Mouse (Mus musculus) kidney, postnatal 25 days (tissue): ENCODE results near the gene Vmn1r38.
"Not testable (repeated sequence)": the region's sequence is repeated elsewhere in the genome, so short reads cannot be mapped to it uniquely, and the experiment has no call there.

Source experiments
- DNase-seq, 2 experiments: peaks; one replicate each; pipeline ENCODE4 v3.0.0; 2021; ENCODE audit warnings: mixed read lengths in 2 of 2

Gene Vmn1r38

DNA sequence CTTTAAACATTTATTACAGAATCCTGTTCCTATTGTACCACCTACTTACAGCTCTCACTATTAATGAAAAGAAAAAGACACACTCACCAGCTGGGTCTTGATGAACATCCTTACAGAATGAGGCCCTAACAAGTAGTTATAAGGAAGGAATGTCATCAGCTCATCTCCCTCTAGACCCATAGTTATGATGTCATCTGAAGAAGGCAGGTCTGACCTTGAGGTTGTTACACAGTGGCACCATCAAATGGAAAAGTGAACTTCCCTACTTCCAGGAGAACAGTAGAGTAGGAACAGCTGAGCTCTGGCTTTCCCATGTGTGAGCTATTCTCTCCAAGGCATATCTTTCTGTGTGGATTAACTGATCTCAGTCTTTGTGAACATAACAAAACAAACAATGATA is at the start of gene Vmn1r38:
Gene Vmn1r38 (minus strand): TSS at position 101 of the 400 bp plus-strand sequence.
- not testable (repeated sequence) for DNase-seq

GRCm38 (mm10) chr6:66810509-66810908 is 28.1 kb upstream of the Vmn1r38 start, which contains the start of gene Vmn1r39:
TSS of gene Vmn1r39 (minus strand) at chr6:66810609.
- DNase-seq, result no peak

DNA sequence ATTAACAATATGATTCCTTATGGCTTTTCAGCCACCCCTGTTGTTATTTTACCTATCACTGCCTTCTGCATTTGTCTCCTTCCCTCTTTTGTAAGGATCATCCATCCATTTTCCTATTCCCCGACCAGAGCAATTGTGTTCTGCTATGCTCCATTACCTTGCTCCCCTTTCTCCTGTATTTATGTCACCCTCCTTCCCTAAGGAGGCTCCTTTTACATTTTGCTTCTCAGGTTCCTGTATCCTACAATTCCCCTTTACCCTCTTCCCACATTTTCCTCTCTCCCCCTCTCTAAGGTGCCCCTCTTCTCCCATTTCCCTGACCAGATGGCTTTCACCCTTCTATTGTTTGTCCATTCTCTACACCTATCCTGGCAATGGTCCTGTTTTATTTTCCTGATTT is 23.9 kb upstream of the Vmn1r38 start:
- DNase-seq, result no peak

GRCm38 (mm10) chr6:66805713-66806112 is 23.3 kb upstream of the Vmn1r38 start:
- no peak for DNase-seq

DNA sequence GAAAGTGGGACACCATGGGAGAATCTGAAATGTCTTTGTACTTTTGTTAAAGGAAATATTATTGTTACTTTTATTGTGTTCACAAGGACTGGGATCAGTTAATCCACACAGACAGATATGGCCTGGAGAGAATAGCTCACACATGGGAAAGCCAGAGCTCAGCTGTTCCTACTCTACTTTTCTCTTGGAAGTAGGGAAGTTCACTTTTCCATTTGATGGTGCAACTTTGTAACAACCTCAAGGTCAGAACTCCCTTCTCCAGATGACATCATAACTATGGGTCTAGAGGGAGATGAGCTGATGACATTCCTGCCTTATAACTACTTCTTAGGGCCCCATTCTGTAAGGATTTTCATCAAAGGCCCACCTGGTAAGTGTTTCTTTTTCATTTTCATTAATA is 53.3 kb downstream of the Vmn1r38 start, which contains the start of gene Vmn1r37:
Gene Vmn1r37 (plus strand): TSS at position 301 of the 400 bp plus-strand sequence.
- DNase-seq, result not testable (repeated sequence)
